Mouse (Mus musculus): ENCODE measurements around the gene Ubxn11.

- TF ChIP-seq CTCF (IDR thresholded peaks at IDR 0.05), result no peak
- no peak for TF ChIP-seq EP300 (IDR thresholded peaks at IDR 0.05; ENCODE audit: insufficient read depth, low read depth, low read length)
Observed at GRCm38 (mm10) chr4:134120192-134120805, 17.9 kb downstream of the Ubxn11 start.
